Comparison of ENCODE assay signal across 21 mouse cellular contexts in genomic region chr2:135879356-135879755, GRCm38 (mm10).
DNase-seq lines count a peak whose midpoint lies in the region; ATAC-seq and TF ChIP-seq lines count a peak whose summit lies in the region.
"Had no signal": no experiment of that assay in that cellular context is flagged by ENCODE, and none has a peak within 500 bp of the region (broad histone marks: within the 10 kb centered on the region; RNA-seq: fewer than 3 reads in every experiment).

No protein-coding gene starts in this region.

- no peak for ATAC-seq in embryonic facial prominence, embryonic 14.5 days (ENCODE audit: low read depth)
- ATAC-seq in heart, embryonic 14.5 days (ENCODE audit: insufficient number of reproducible peaks, insufficient read depth, low FRiP score, low read depth) = no peak
- no peak for ATAC-seq in intestine, embryonic 14.5 days (replicated peaks; ENCODE audit: low FRiP score, low TSS enrichment, low read depth)
- ATAC-seq in intestine, postnatal 0 days = no peak
- no peak for ATAC-seq in lung, postnatal 0 days
- ATAC-seq: CD4-positive, CD25-positive, alpha-beta regulatory T cell, adult 4 months; forebrain, embryonic 15.5 days; hindbrain, postnatal 0 days had no signal

- peak overlapping the region; percentile 28; the same call in 1 of the 2 replicates for H3K27ac ChIP-seq in embryonic facial prominence, embryonic 14.5 days (replicated peaks; ENCODE audit: low read depth, low read length)
- H3K27ac ChIP-seq in embryonic facial prominence, embryonic 10.5 days (replicated peaks) = no peak overlapping the region
- H3K27ac ChIP-seq in heart, embryonic 14.5 days (replicated peaks in 1 of 2; ENCODE audit: control insufficient read depth in 1 of 2, insufficient read depth in 1 of 2, low read depth in 2 of 2, low read length in 2 of 2) = peak overlapping the region; percentile 49 to 57; a peak in 3 of 4 replicates
- H3K27ac ChIP-seq in intestine, embryonic 14.5 days (ENCODE audit: low read depth) = peak overlapping the region; percentile 74; the same call in 1 of the 2 replicates
- H3K27ac ChIP-seq in intestine, postnatal 0 days (ENCODE audit: low read depth, low read length) = no peak overlapping the region
- peak overlapping the region; percentile 34; the same call in 1 of the 2 replicates for H3K27ac ChIP-seq in lung, postnatal 0 days (ENCODE audit: low read length)
- H3K27ac ChIP-seq: forebrain, embryonic 15.5 days; heart, adult 2 months; hindbrain, embryonic 13.5 days; hindbrain, postnatal 0 days; intestine, embryonic 15.5 days had no signal

- 84% methylated on average over 7 of the region's 7 CpGs for WGBS in embryonic facial prominence, embryonic 14.5 days
- WGBS in embryonic facial prominence, embryonic 10.5 days = 91% methylated on average over 7 of the region's 7 CpGs
- WGBS in heart, embryonic 14.5 days = 76% methylated on average over 7 of the region's 7 CpGs
- 89% methylated on average over 7 of the region's 7 CpGs for WGBS in intestine, embryonic 14.5 days
- WGBS in intestine, postnatal 0 days = 91% methylated on average over 7 of the region's 7 CpGs
- 88% methylated on average over 7 of the region's 7 CpGs for WGBS in lung, postnatal 0 days

- TF ChIP-seq EP300 in lung, postnatal 0 days (IDR thresholded peaks at IDR 0.05) = no peak

- H3K4me1 ChIP-seq in embryonic facial prominence, embryonic 14.5 days (ENCODE audit: control insufficient read depth, insufficient read depth, low read length) = peaks cover 14% of the 10 kb centered on the region
- H3K4me1 ChIP-seq in embryonic facial prominence, embryonic 10.5 days = peaks cover 18% of the 10 kb centered on the region
- H3K4me1 ChIP-seq in heart, embryonic 14.5 days (ENCODE audit: control insufficient read depth in 2 of 2, insufficient read depth in 2 of 2, low read length in 2 of 2) = peaks cover 7 to 15% of the 10 kb centered on the region in 2 experiments
- H3K4me1 ChIP-seq in intestine, embryonic 14.5 days (replicated peaks; ENCODE audit: control insufficient read depth, insufficient read depth, low read length) = peaks cover 10% of the 10 kb centered on the region; the same call in 1 of the 2 replicates
- no peaks in the 10 kb centered on the region for H3K4me1 ChIP-seq in intestine, postnatal 0 days (replicated peaks; ENCODE audit: control insufficient read depth, insufficient read depth, low read length)
- peaks cover 7% of the 10 kb centered on the region; the same call in 1 of the 2 replicates for H3K4me1 ChIP-seq in lung, postnatal 0 days (ENCODE audit: insufficient read depth, low read depth, low read length)

- no peaks in the 10 kb centered on the region for H3K27me3 ChIP-seq in embryonic facial prominence, embryonic 14.5 days (replicated peaks; ENCODE audit: control insufficient read depth, insufficient read depth, low read length)
- no peaks in the 10 kb centered on the region for H3K27me3 ChIP-seq in embryonic facial prominence, embryonic 10.5 days (replicated peaks; ENCODE audit: low read depth, poor library complexity, severe bottlenecking)
- H3K27me3 ChIP-seq in heart, embryonic 14.5 days (ENCODE audit: control insufficient read depth, insufficient read depth, low read length) = no peaks in the 10 kb centered on the region
- H3K27me3 ChIP-seq in intestine, embryonic 14.5 days (replicated peaks; ENCODE audit: control insufficient read depth, insufficient read depth, low read length) = no peaks in the 10 kb centered on the region
- no peaks in the 10 kb centered on the region for H3K27me3 ChIP-seq in intestine, postnatal 0 days (replicated peaks; ENCODE audit: control insufficient read depth, insufficient read depth, low read length)
- no peaks in the 10 kb centered on the region for H3K27me3 ChIP-seq in lung, postnatal 0 days (replicated peaks; ENCODE audit: insufficient read depth, low read length)
- H3K27me3 ChIP-seq: forebrain, embryonic 15.5 days; hindbrain, embryonic 13.5 days; intestine, embryonic 15.5 days had no signal

- no peak for TF ChIP-seq CTCF in intestine, postnatal 0 days (IDR thresholded peaks at IDR 0.05; ENCODE audit: low read depth)
- TF ChIP-seq CTCF in lung, postnatal 0 days (IDR thresholded peaks at IDR 0.05) = no peak

- no peak overlapping the region for H3K4me3 ChIP-seq in embryonic facial prominence, embryonic 14.5 days (ENCODE audit: low read depth, low read length)
- no peak overlapping the region for H3K4me3 ChIP-seq in embryonic facial prominence, embryonic 10.5 days
- H3K4me3 ChIP-seq in heart, embryonic 14.5 days (ENCODE audit: control insufficient read depth in 1 of 2, insufficient read depth in 1 of 2, low read depth in 1 of 2, low read length in 2 of 2) = no peak overlapping the region
- H3K4me3 ChIP-seq in intestine, embryonic 14.5 days (ENCODE audit: low read depth, low read length) = no peak overlapping the region
- no peak overlapping the region for H3K4me3 ChIP-seq in intestine, postnatal 0 days (ENCODE audit: low read depth, low read length)
- no peak overlapping the region for H3K4me3 ChIP-seq in lung, postnatal 0 days (ENCODE audit: low read depth, low read length)
- H3K4me3 ChIP-seq: forebrain, embryonic 15.5 days; heart, adult 2 months; hindbrain, embryonic 13.5 days; intestine, embryonic 15.5 days had no signal

- no peaks in the 10 kb centered on the region for H3K36me3 ChIP-seq in embryonic facial prominence, embryonic 14.5 days (ENCODE audit: control insufficient read depth, insufficient read depth, low read length)
- no peaks in the 10 kb centered on the region for H3K36me3 ChIP-seq in embryonic facial prominence, embryonic 10.5 days (replicated peaks)
- no peaks in the 10 kb centered on the region for H3K36me3 ChIP-seq in heart, embryonic 14.5 days (ENCODE audit: control insufficient read depth, insufficient read depth, low read length)
- H3K36me3 ChIP-seq in intestine, embryonic 14.5 days (ENCODE audit: control insufficient read depth, insufficient read depth, low read length) = no peaks in the 10 kb centered on the region
- no peaks in the 10 kb centered on the region for H3K36me3 ChIP-seq in intestine, postnatal 0 days (ENCODE audit: control insufficient read depth, insufficient read depth)
- no peaks in the 10 kb centered on the region for H3K36me3 ChIP-seq in lung, postnatal 0 days (ENCODE audit: insufficient read depth, low read length)
- H3K36me3 ChIP-seq: forebrain, embryonic 15.5 days; G1E; hindbrain, embryonic 13.5 days; intestine, embryonic 15.5 days had no signal

- no peak overlapping the region for H3K4me2 ChIP-seq in embryonic facial prominence, embryonic 14.5 days (ENCODE audit: low read depth, low read length)
- H3K4me2 ChIP-seq in heart, embryonic 14.5 days (ENCODE audit: low read length) = no peak overlapping the region
- no peak overlapping the region for H3K4me2 ChIP-seq in intestine, embryonic 14.5 days (ENCODE audit: low read length)
- no peak overlapping the region for H3K4me2 ChIP-seq in intestine, postnatal 0 days (replicated peaks; ENCODE audit: low read depth)
- H3K4me2 ChIP-seq in lung, postnatal 0 days (replicated peaks; ENCODE audit: low read depth, low read length) = no peak overlapping the region
- H3K4me2 ChIP-seq: forebrain, embryonic 15.5 days; hindbrain, embryonic 13.5 days; intestine, embryonic 15.5 days had no signal

- H3K9ac ChIP-seq in embryonic facial prominence, embryonic 14.5 days (ENCODE audit: low read depth, low read length) = no peak overlapping the region
- no peak overlapping the region for H3K9ac ChIP-seq in heart, embryonic 14.5 days (ENCODE audit: low read length)
- no peak overlapping the region for H3K9ac ChIP-seq in intestine, embryonic 14.5 days (ENCODE audit: low read length)
- H3K9ac ChIP-seq in intestine, postnatal 0 days (ENCODE audit: low read depth, low read length) = no peak overlapping the region
- no peak overlapping the region for H3K9ac ChIP-seq in lung, postnatal 0 days (replicated peaks; ENCODE audit: low read depth)
- H3K9ac ChIP-seq: forebrain, embryonic 15.5 days; hindbrain, embryonic 13.5 days; intestine, embryonic 15.5 days had no signal

- no peak for DNase-seq in embryonic facial prominence, embryonic 14.5 days (ENCODE audit: low spot score)
- no peak for DNase-seq in embryonic facial prominence, embryonic 10.5 days (ENCODE audit: low spot score)
- no peak for DNase-seq in heart, adult 9 months (ENCODE audit: low spot score in 2 of 2)
- DNase-seq in intestine, embryonic 14.5 days (ENCODE audit: low spot score) = no peak
- no peak for DNase-seq in lung, postnatal 0 days (ENCODE audit: low spot score)
- no peak for DNase-seq in lung, postnatal 14 days
- DNase-seq: adrenal gland, adult 8-10 months; adrenal gland, postnatal 36 days; B cell, adult 2 months; cerebellum, adult 2 months; cerebellum, postnatal 10 days; gastrocnemius, postnatal 36 days; heart, adult 2 months had no signal

- no peaks in the 10 kb centered on the region for H3K9me3 ChIP-seq in embryonic facial prominence, embryonic 14.5 days (ENCODE audit: control insufficient read depth, low read length)
- no peaks in the 10 kb centered on the region for H3K9me3 ChIP-seq in embryonic facial prominence, embryonic 10.5 days
- H3K9me3 ChIP-seq in heart, embryonic 14.5 days (ENCODE audit: control insufficient read depth, low read length) = no peaks in the 10 kb centered on the region
- H3K9me3 ChIP-seq in intestine, embryonic 14.5 days (ENCODE audit: control insufficient read depth, low read length) = no peaks in the 10 kb centered on the region
- no peaks in the 10 kb centered on the region for H3K9me3 ChIP-seq in intestine, postnatal 0 days (ENCODE audit: control insufficient read depth)
- H3K9me3 ChIP-seq in lung, postnatal 0 days (ENCODE audit: low read length) = no peaks in the 10 kb centered on the region
- H3K9me3 ChIP-seq: forebrain, embryonic 15.5 days; hindbrain, embryonic 13.5 days; intestine, embryonic 15.5 days had no signal

Comparison
In these comparisons a context has a peak if more than half of its experiments do, and no peak if none do; other contexts are left out.
1. H3K27ac ChIP-seq: peak in embryonic facial prominence, embryonic 14.5 days (single experiment), heart, embryonic 14.5 days (2 of 2), intestine, embryonic 14.5 days (single experiment) and lung, postnatal 0 days (single experiment); none in embryonic facial prominence, embryonic 10.5 days (single experiment) and intestine, postnatal 0 days (single experiment).